Mouse (Mus musculus) spleen, adult 2 months (tissue): ENCODE results near the gene Ano10. TPM values are rescaled to one million over a fixed set of nuclear protein-coding genes. Genes with fewer than 3 reads are reported as not detected.

Source experiments
- DNase-seq, 2 experiments: peaks; one replicate each; pipeline versions ENCODE4 v3.0.0 to v3.0.0-alpha.2; 2012 to 2021; ENCODE audit warnings: low spot score in 2 of 2, low read depth in 1 of 2
- H3K27ac ChIP-seq: fragments of 200-500 bp; 2 replicates; pipeline ENCODE4 v1.5.1; 2012; ENCODE audit warnings: low read length, inconsistent platforms; ENCODE audit not compliant: insufficient read depth
- H3K27me3 ChIP-seq: fragments of 200-500 bp; 2 replicates; pipeline ENCODE4 v1.6.1; 2012; ENCODE audit warnings: mild to moderate bottlenecking, moderate library complexity, low read length, inconsistent platforms; ENCODE audit not compliant: control insufficient read depth, insufficient read depth
- H3K36me3 ChIP-seq: fragments of 200-500 bp; 2 replicates; pipeline ENCODE4 v1.6.1; 2012; ENCODE audit warnings: mild to moderate bottlenecking, low read length, inconsistent platforms; ENCODE audit not compliant: control insufficient read depth, insufficient read depth
- H3K4me1 ChIP-seq: fragments of 200-500 bp; 2 replicates; pipeline ENCODE4 v1.6.1; 2011; ENCODE audit warnings: inconsistent platforms; ENCODE audit not compliant: control insufficient read depth, insufficient read depth, insufficient read length
- H3K4me3 ChIP-seq: fragments of 200-500 bp; 2 replicates; pipeline ENCODE4 v1.5.1; 2011; ENCODE audit warnings: mild to moderate bottlenecking, inconsistent platforms; ENCODE audit not compliant: insufficient read depth, insufficient read length; ENCODE audit errors: extremely low read depth
- CTCF ChIP-seq: fragments of 200-500 bp; IDR thresholded peaks from 2 replicates; pipeline ENCODE4 v1.5.1; 2011; ENCODE audit warnings: mild to moderate bottlenecking, inconsistent platforms; ENCODE audit not compliant: insufficient read depth, insufficient read length, insufficient replicate concordance; ENCODE audit errors: extremely low read depth
- POLR2A ChIP-seq: fragments of 200-500 bp; IDR thresholded peaks from 2 replicates; pipeline ENCODE4 v1.6.1; 2011; ENCODE audit warnings: low read depth, low read length, inconsistent platforms
- WGBS: fragments of 180-500 bp; shearing (Covaris S2); methylation state at CpG from one replicate; pipeline ENCODE4 v1.1.7; 2018; 5-methylcytosine and 5-hydroxymethylcytosine counted together
- polyA plus RNA-seq: library from polyadenylated mRNA; depleted of rRNA; stranded (reverse); fragments of >200 nt; gene quantifications from 2 replicates; pipeline ENCODE4 v1.2.3, GENCODE M21; 2012

Gene Ano10
- polyA plus RNA-seq, 1 experiment, result 20.8 TPM

GRCm38 (mm10) chr9:122183074-122183473, 111.1 kb downstream of the Ano10 start:
- Histone ChIP-seq H3K27ac (no peak overlapping the region), H3K36me3 (no peaks in the 10 kb centered on the region), H3K27me3 (no peaks in the 10 kb centered on the region), H3K4me3 (no peak overlapping the region), H3K4me1 (peaks cover 10% of the 10 kb centered on the region; the same call in 1 of the 2 replicates)
- WGBS, result 99% methylated on average over 4 of the region's 4 CpGs
- TF ChIP-seq CTCF (no peak), POLR2A (no peak)
- no peak for DNase-seq

- 52% methylated on average over 3 of the region's 3 CpGs for WGBS
- no peaks in the 10 kb centered on the region; the same call in 1 of the 2 replicates for H3K36me3 ChIP-seq
- TF ChIP-seq POLR2A, result no peak
- TF ChIP-seq CTCF, result no peak
- no peak for DNase-seq
- no peaks in the 10 kb centered on the region for H3K4me1 ChIP-seq
- no peaks in the 10 kb centered on the region for H3K27me3 ChIP-seq
- no peak overlapping the region for H3K27ac ChIP-seq
- H3K4me3 ChIP-seq, result no peak overlapping the region
Measured at GRCm38 (mm10) chr9:122180105-122180504, 114.1 kb downstream of the Ano10 start.

- TF ChIP-seq CTCF, result no peak
- no peak for TF ChIP-seq POLR2A
- Histone ChIP-seq H3K4me1 (no peaks in the 10 kb centered on the region), H3K36me3 (no peaks in the 10 kb centered on the region; the same call in 1 of the 2 replicates), H3K27me3 (no peaks in the 10 kb centered on the region), H3K27ac (no peak overlapping the region), H3K4me3 (no peak overlapping the region)
- DNase-seq, result no peak
- WGBS, result 88% methylated on average over 4 of the region's 4 CpGs
Measured at GRCm38 (mm10) chr9:122178427-122178826, 115.8 kb downstream of the Ano10 start.

- no peaks in the 10 kb centered on the region for H3K4me1 ChIP-seq
- WGBS, result 71% methylated on average over 7 of the region's 7 CpGs
Measured at GRCm38 (mm10) chr9:122177256-122178220, 116.7 kb downstream of the Ano10 start.

GRCm38 (mm10) chr9:122174723-122175122, 119.5 kb downstream of the Ano10 start:
- Histone ChIP-seq H3K4me3 (no peak overlapping the region), H3K27me3 (no peaks in the 10 kb centered on the region)
- WGBS, result 94% methylated on average over 6 of the region's 6 CpGs

More at GRCm38 (mm10) chr9:122177256-122178220, 116.7 kb downstream of the Ano10 start:
- H3K36me3 ChIP-seq, result no peaks in the 10 kb centered on the region; the same call in 1 of the 2 replicates
- H3K4me3 ChIP-seq, result no peak overlapping the region
- DNase-seq, result no peak
- no peak overlapping the region for H3K27ac ChIP-seq
- TF ChIP-seq POLR2A (no peak), CTCF (no peak)
- H3K27me3 ChIP-seq, result no peaks in the 10 kb centered on the region

GRCm38 (mm10) chr9:122173405-122174233, 120.6 kb downstream of the Ano10 start:
- Histone ChIP-seq H3K4me3 (no peak overlapping the region), H3K4me1 (no peaks in the 10 kb centered on the region), H3K27ac (no peak overlapping the region), H3K36me3 (no peaks in the 10 kb centered on the region; the same call in 1 of the 2 replicates), H3K27me3 (no peaks in the 10 kb centered on the region)
- no peak for DNase-seq
- no peak for TF ChIP-seq CTCF
- TF ChIP-seq POLR2A, result no peak
- 85% methylated on average over 9 of the region's 9 CpGs for WGBS

More at GRCm38 (mm10) chr9:122174723-122175122, 119.5 kb downstream of the Ano10 start:
- no peaks in the 10 kb centered on the region for H3K4me1 ChIP-seq
- no peak for DNase-seq
- no peak overlapping the region for H3K27ac ChIP-seq
- H3K36me3 ChIP-seq, result no peaks in the 10 kb centered on the region; the same call in 1 of the 2 replicates
- TF ChIP-seq CTCF (no peak), POLR2A (no peak)
